Mouse (Mus musculus): ENCODE data around the gene Psmb7.

GRCm38 (mm10) chr2:38614437-38614836, 29.4 kb downstream of the Psmb7 start:
- TF ChIP-seq POLR2A (IDR thresholded peaks at IDR 0.05; ENCODE audit: borderline replicate concordance, control insufficient read depth, low read depth, low read length): no peak
- no peak for TF ChIP-seq CTCF (IDR thresholded peaks at IDR 0.05; ENCODE audit: control insufficient read depth, insufficient read depth, low read length)
